Mouse (Mus musculus): ENCODE measurements around the gene Fmn2.

Gene Fmn2

GRCm38 (mm10) chr1:174659459-174660223, 158.0 kb downstream of the Fmn2 start:
- in situ Hi-C loops (cut with MboI, MseI) = no loop called here

GRCm38 (mm10) chr1:174665116-174665515, 163.5 kb downstream of the Fmn2 start:
- in situ Hi-C loops (cut with MboI, MseI) = no loop called here

GRCm38 (mm10) chr1:174669132-174669531, 167.5 kb downstream of the Fmn2 start:
- in situ Hi-C loops (cut with MboI, MseI) = no loop called here

- in situ Hi-C loops (cut with MboI, MseI) = no loop called here
These were observed 169.2 kb downstream of the Fmn2 start for GRCm38 (mm10) chr1:174670846-174671245.

GRCm38 (mm10) chr1:174674586-174674985, 173.0 kb downstream of the Fmn2 start:
- in situ Hi-C loops (cut with MboI, MseI) = no loop called here

- in situ Hi-C loops (cut with MboI, MseI) = no loop called here
These were observed 173.7 kb downstream of the Fmn2 start for GRCm38 (mm10) chr1:174675316-174675715.

- in situ Hi-C loops (cut with MboI, MseI) = no loop called here
These were observed 174.6 kb downstream of the Fmn2 start for GRCm38 (mm10) chr1:174676187-174676586.

- in situ Hi-C loops (cut with MboI, MseI) = no loop called here
These were observed 175.6 kb downstream of the Fmn2 start for GRCm38 (mm10) chr1:174677211-174677610.

GRCm38 (mm10) chr1:174689301-174689700, 187.7 kb downstream of the Fmn2 start:
- in situ Hi-C loops (cut with MboI, MseI) = no loop called here

GRCm38 (mm10) chr1:174700871-174701270, 199.2 kb downstream of the Fmn2 start:
- in situ Hi-C loops (cut with MboI, MseI) = no loop called here

GRCm38 (mm10) chr1:174701835-174702234, 200.2 kb downstream of the Fmn2 start:
- in situ Hi-C loops (cut with MboI, MseI) = no loop called here

- in situ Hi-C loops (cut with MboI, MseI) = no loop called here
These were observed 202.3 kb downstream of the Fmn2 start for GRCm38 (mm10) chr1:174703909-174704308.

- in situ Hi-C loops (cut with MboI, MseI) = no loop called here
These were observed 218.3 kb downstream of the Fmn2 start for GRCm38 (mm10) chr1:174719729-174720458.

- in situ Hi-C loops (cut with MboI, MseI) = no loop called here
These were observed 227.1 kb downstream of the Fmn2 start for GRCm38 (mm10) chr1:174728771-174729170.

GRCm38 (mm10) chr1:174732715-174733114, 231.1 kb downstream of the Fmn2 start:
- in situ Hi-C loops (cut with MboI, MseI) = no loop called here

- in situ Hi-C loops (cut with MboI, MseI) = no loop called here
These were observed 237.3 kb downstream of the Fmn2 start for GRCm38 (mm10) chr1:174738958-174739357.

- in situ Hi-C loops (cut with MboI, MseI) = no loop called here
These were observed 241.0 kb downstream of the Fmn2 start for GRCm38 (mm10) chr1:174742667-174743066.

GRCm38 (mm10) chr1:174748520-174748919, 246.9 kb downstream of the Fmn2 start:
- in situ Hi-C loops (cut with MboI, MseI) = no loop called here

GRCm38 (mm10) chr1:174750893-174751461, 249.4 kb downstream of the Fmn2 start:
- in situ Hi-C loops (cut with MboI, MseI) = no loop called here

- in situ Hi-C loops (cut with MboI, MseI) = no loop called here
These were observed 257.7 kb downstream of the Fmn2 start for GRCm38 (mm10) chr1:174759354-174759753.

GRCm38 (mm10) chr1:174765757-174766156, 264.1 kb downstream of the Fmn2 start:
- in situ Hi-C loops (cut with MboI, MseI) = no loop called here

GRCm38 (mm10) chr1:174766852-174767251, 265.2 kb downstream of the Fmn2 start:
- in situ Hi-C loops (cut with MboI, MseI) = no loop called here

- in situ Hi-C loops (cut with MboI, MseI) = no loop called here
These were observed 270.3 kb downstream of the Fmn2 start for GRCm38 (mm10) chr1:174771871-174772281.
